Mouse (Mus musculus) Patski (cell line): ENCODE measurements around the gene Heg1. TPM values are rescaled to one million over a fixed set of nuclear protein-coding genes. Genes with fewer than 3 reads are reported as not detected.

Experiments used
- ATAC-seq: fragments of 100-300 bp; one replicate; pipeline ENCODE4 v1.8.0; 2021
- CTCF ChIA-PET: fragments of 350-600 bp; sonication (Branson Sonifier 250); formaldehyde crosslinking; loops from one replicate; lab custom pipeline; 2022; ENCODE audit warnings: inconsistent platforms; lab: Charles Lee
- POLR2A ChIA-PET: fragments of 350-600 bp; sonication (Branson Sonifier 250); formaldehyde crosslinking; loops from one replicate; lab custom pipeline; 2022; ENCODE audit warnings: antibody characterized with exemption, inconsistent platforms; lab: Charles Lee
- DNase-seq: peaks from one replicate; pipeline ENCODE4 v3.0.0-alpha.2; 2011; ENCODE audit warnings: low read depth, low spot score
- H3K27me3 ChIP-seq: fragments of 371-371 bp; one replicate; pipeline ENCODE4 v1.5.1; 2021
- CTCF ChIP-seq: fragments of 100-300 bp; IDR thresholded peaks from one replicate; pipeline ENCODE4 v1.5.1; 2021
- in situ Hi-C: fragments of 300-500 bp; cut with MboI; formaldehyde crosslinking; loops from 3 replicates; pipeline ENCODE4 v1.11.1; 2018; ENCODE audit warnings: low pct_unique_long_range_greater_than_20kb, mixed read lengths
- polyA plus RNA-seq: library from polyadenylated mRNA; unstranded; gene quantifications from one replicate; pipeline ENCODE4 v1.2.3, GENCODE M21; 2021

The Heg1 gene
- polyA plus RNA-seq, 1 experiment from 2014 or later, result 39.4 TPM

DNA sequence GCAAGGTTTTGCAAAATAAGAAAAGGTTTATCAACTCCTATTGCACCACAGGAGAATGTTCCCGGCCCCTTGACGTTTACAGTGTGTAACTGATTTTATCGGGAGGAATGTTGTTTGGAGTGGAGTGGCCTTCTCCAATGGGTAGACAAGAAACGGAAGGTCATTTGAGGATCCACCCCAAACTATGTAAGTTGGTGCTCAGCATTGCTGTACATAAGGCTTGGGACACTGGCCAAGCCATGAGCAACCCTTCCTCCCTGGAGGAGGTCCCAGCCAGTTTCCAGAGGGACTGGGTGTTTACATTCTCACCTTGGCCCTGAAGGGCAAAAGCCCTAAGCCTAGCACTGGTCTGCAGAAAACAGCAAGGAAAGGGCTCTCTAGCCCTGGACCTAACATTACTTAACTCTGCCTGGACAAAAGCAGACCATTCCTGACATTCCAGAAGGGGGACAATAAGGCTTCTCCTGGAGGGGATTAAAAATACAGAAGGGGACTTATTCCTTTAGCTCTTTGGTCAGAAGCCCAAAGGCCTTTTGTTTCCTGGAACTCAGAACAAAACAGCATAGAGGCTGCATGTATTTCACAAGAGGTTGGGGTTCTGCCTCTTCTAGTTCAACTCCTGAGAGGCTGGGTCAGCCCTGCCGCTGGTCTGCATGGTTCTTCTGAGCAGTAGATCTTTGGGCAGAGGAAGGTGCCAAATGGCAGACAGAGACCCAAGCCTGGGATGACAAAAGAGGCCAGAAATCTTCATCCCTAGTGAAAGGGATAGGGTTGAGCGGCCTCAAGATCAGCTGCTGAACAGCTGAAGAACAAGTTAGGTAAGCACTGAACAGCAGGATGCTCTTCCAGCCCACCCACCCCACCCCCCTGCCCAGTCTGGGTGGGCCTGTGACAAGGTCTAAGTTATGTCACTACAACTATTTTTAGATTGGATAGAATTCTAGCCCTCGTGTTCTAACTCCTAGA lies 7.5 kb upstream of the Heg1 start:
- POLR2A ChIA-PET, result no interaction called here
- no peak for TF ChIP-seq CTCF
- ATAC-seq, result no peak
- CTCF ChIA-PET, result no interaction called here
- DNase-seq, result no peak
- no peaks in the 10 kb centered on the region for H3K27me3 ChIP-seq
- in situ Hi-C loops, result no loop called here

DNA sequence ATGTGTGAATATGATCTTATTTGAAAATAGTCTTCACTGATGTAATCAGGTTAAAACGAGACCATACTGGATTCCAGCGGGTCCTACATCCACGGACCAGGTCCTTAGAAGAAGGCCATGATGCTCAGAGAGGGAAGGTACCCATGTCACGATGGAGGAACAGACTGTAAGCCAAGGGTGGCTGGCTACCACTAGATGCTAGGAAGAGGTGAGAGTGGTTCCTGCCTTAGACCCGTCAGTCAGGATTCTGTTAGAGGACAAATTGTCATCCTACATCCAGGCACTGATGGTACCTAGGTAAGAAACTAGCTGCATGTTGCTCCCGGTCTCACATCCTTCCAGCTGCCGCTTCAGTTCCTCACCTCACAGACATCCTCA lies 6.9 kb upstream of the Heg1 start:
- CTCF ChIA-PET, result interaction anchor here (1.3 kb wide), 1 partner anchor 76 kb away, joined by 3 read pairs; no protein-coding TSS in a partner anchor
- H3K27me3 ChIP-seq, result no peaks in the 10 kb centered on the region
- ATAC-seq (no peak), DNase-seq (no peak)
- in situ Hi-C loops, result no loop called here
- no peak for TF ChIP-seq CTCF
- POLR2A ChIA-PET, result interaction anchor here (1.3 kb wide), 1 partner anchor 97 kb away, joined by 6 read pairs; no protein-coding TSS in a partner anchor

DNA sequence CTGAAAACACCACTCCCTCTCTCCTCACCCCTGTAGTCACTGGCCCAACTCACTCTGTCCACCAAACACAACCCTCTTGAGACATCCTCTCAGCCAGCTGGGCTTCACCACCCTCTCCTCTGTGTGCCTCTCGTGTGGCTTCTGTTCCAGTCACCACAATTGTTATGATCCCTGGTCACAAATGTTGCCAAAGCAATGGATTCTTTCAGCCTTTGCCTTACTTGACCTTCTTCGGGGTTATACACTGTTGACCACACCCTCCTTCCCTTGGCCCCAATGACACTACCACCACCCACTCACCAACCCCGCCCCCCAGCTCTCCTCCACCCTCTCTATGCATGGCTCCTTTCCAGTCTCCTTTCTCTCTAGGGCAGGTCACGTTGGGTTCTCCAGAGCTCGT lies 6.3 kb upstream of the Heg1 start:
- in situ Hi-C loops, result no loop called here
- ATAC-seq, result no peak
- H3K27me3 ChIP-seq, result no peaks in the 10 kb centered on the region
- ChIA-PET POLR2A (interaction anchor here (1.3 kb wide), 1 partner anchor 98 kb away, joined by 6 read pairs; no protein-coding TSS in a partner anchor), CTCF (interaction anchor here (1.3 kb wide), 1 partner anchor 77 kb away, joined by 3 read pairs; no protein-coding TSS in a partner anchor)
- TF ChIP-seq CTCF, result no peak
- DNase-seq, result no peak

DNA sequence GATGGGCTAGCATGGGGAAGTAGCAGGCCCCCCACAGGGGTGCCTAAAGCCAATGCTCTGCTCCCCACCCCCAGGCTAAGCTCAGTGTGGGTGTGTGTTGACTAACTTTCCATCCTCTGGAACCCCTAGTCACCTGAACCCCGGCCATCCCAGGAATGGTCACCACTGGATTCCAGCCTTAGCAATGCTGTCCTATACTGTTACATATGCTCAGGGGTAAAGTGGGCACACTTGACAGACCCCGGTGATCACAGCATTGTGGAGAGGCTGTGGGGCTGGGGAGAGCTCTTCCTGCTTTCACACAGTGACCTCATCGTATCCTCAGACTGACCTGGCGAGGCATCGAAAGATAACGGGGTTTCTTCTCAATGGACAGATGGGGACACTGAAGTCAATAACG lies 3.9 kb upstream of the Heg1 start:
- in situ Hi-C loops, result loop anchor here (5.0 kb wide), 1 partner anchor 118 kb away; no protein-coding TSS in a partner anchor
- POLR2A ChIA-PET, result no interaction called here
- no peak for ATAC-seq

DNA sequence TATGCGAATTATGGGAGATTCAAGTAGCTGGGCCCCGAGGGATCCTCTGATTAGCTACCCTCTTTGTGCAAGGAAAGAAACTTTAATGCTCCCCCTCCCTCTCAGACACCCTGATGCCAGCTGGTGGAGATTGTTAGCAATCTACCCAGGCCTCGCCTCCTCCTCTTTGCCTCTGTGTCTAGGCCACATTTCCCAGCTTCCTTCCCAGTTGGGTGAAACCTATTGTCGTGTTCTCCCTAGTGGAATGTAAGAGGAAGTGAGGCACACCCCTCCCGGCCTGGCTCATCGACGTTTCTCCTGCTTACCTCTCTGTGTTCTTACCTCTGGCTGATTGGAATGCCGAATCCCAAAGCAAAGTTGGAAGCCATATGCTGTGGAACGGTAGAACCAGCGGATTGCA lies 3.4 kb upstream of the Heg1 start:
- ATAC-seq (no peak), DNase-seq (no peak)
- H3K27me3 ChIP-seq, result no peaks in the 10 kb centered on the region
- in situ Hi-C loops, result loop anchor here (5.0 kb wide), 1 partner anchor 119 kb away; no protein-coding TSS in a partner anchor
- TF ChIP-seq CTCF, result no peak
- CTCF ChIA-PET, result interaction anchor here (1.7 kb wide), 1 partner anchor 12 kb away, joined by 4 read pairs; no protein-coding TSS in a partner anchor
- POLR2A ChIA-PET, result interaction anchor here (0.8 kb wide), 1 partner anchor 29 kb away, joined by 4 read pairs; no protein-coding TSS in a partner anchor

More for the DNA sequence above, 3.9 kb upstream of the Heg1 start:
- CTCF ChIA-PET, result interaction anchor here (1.7 kb wide), 1 partner anchor 12 kb away, joined by 4 read pairs; no protein-coding TSS in a partner anchor
- no peaks in the 10 kb centered on the region for H3K27me3 ChIP-seq
- no peak for DNase-seq
- TF ChIP-seq CTCF, result no peak

DNA sequence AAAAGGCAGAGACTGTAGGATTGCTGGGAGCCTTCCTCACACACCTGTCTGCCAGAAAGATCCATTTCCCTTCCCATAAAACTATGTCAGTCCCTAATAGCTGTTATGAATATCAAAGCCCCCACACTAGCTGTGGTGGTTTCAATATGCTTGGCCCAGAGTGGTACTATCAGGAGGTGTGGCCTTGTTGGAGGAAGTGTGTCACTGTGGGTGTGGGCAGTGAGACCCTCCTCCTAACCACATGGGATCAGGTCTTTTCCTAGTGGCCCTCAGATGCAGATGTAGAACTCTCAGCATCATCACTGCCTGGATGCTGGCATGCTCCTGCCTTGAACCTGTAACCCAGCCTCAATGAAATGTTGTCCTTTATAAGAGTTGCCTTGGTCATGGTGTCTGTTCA lies 2.5 kb upstream of the Heg1 start:
- in situ Hi-C loops, result loop anchor here (5.0 kb wide), 1 partner anchor 119 kb away; no protein-coding TSS in a partner anchor

DNA sequence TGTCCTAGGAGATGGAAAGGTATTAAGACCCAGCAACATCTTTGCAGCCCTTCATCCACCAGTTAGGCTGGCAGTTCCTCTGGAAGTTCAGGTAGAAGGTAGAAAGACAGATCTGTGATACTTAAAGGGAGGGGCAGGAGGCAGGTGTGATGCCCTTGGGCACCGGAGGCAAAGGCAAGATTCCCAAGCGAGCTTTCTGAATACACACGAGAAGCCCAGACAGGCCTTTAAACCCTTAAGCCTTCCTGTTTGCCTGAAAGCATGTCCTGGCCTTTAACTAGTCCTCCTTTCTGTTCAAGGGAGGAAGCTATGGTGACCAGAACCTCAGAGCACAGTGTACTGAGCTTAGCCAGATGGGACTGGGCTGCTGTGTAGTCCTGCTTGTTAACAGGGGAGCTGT lies 1.5 kb upstream of the Heg1 start:
- no peak for TF ChIP-seq CTCF
- DNase-seq, result no peak
- ChIA-PET POLR2A (interaction anchor here (0.6 kb wide), 1 partner anchor 17 kb away, joined by 3 read pairs; no protein-coding TSS in a partner anchor), CTCF (interaction anchor here (1.0 to 1.5 kb wide), 2 partner anchors 13 to 86 kb away, joined by 3 read pairs; no protein-coding TSS in a partner anchor)
- no peaks in the 10 kb centered on the region for H3K27me3 ChIP-seq
- no peak for ATAC-seq
- in situ Hi-C loops, result loop anchor here (5.0 kb wide), 1 partner anchor 120 kb away; no protein-coding TSS in a partner anchor

More for the DNA sequence above, 2.5 kb upstream of the Heg1 start:
- DNase-seq (no peak), ATAC-seq (no peak)
- no peaks in the 10 kb centered on the region for H3K27me3 ChIP-seq
- ChIA-PET CTCF (interaction anchor here (1.0 kb wide), 1 partner anchor 12 kb away, joined by 3 read pairs; no protein-coding TSS in a partner anchor), POLR2A (interaction anchor here (0.8 kb wide), 1 partner anchor 30 kb away, joined by 4 read pairs; no protein-coding TSS in a partner anchor)
- no peak for TF ChIP-seq CTCF

DNA sequence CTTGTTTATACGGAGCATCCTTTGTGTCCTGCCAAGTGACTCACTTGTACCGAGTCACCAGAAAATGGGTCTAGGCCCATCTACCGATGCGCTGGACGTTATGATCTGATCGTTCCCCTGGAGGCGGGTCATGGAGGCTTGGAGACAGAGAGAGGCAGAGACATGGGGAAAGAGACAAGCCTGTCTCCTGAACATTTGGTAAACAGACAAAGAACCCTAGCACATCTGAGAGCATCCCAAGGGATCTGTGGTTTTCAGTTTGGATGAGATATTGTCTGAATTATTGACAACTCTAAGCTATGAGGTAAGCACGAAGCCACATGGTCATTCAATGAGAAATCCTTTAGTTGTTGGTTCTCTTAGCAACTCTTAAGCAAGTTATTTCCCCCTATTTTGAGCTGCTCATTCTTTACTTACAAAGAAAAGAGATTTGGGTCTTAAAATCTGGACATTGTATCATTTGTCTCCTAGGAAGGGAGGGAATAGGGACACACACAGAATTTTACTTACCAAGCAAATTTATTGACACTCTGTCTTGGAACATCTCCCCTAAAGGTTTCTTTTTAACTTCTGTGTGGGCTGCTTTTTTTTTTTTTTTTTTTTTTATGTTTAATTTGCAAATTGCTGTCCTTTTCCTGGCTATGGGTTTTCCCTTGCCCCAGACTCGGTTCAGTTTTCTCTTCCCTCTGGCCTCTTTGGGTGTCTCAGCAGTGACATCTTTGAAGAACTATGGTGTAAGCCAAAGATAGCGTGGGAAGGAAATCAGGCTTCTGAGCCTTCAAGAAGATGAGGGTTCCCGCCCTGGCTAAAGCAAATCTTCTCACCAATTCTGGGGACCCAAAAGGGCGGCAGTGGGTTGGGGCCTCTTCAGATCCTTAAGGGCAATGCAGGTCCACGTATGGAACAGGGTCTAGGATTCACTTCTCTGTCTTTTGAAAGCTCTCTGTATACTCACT lies 686 bp upstream of the Heg1 start:
- TF ChIP-seq CTCF, result no peak
- CTCF ChIA-PET, result interaction anchor here (1.0 to 1.5 kb wide), 2 partner anchors 12 to 86 kb away, joined by 3 read pairs; no protein-coding TSS in a partner anchor
- ATAC-seq (no peak), DNase-seq (no peak)
- H3K27me3 ChIP-seq, result no peaks in the 10 kb centered on the region
- in situ Hi-C loops, result loop anchor here (5.0 kb wide), 1 partner anchor 121 kb away; no protein-coding TSS in a partner anchor
- POLR2A ChIA-PET, result interaction anchor here (0.6 kb wide), 1 partner anchor 18 kb away, joined by 3 read pairs; no protein-coding TSS in a partner anchor
